Mouse (Mus musculus) ES-E14 (cell line): ENCODE data around the gene Eif3a.

Source experiments
- CHD2 ChIP-seq: IDR thresholded peaks from 2 replicates; pipeline ENCODE4 v1.6.1; 2014; ENCODE audit warnings: mild to moderate bottlenecking, low read depth, low read length, inconsistent platforms
- HCFC1 ChIP-seq: IDR thresholded peaks from 2 replicates; pipeline ENCODE4 v1.6.1; 2012; ENCODE audit warnings: low read length, inconsistent platforms, borderline replicate concordance; ENCODE audit not compliant: insufficient read depth
- ZC3H11A ChIP-seq: IDR thresholded peaks from 2 replicates; pipeline ENCODE4 v1.6.1; 2012; ENCODE audit warnings: low read depth, mild to moderate bottlenecking, inconsistent platforms, low read length, borderline replicate concordance

DNA sequence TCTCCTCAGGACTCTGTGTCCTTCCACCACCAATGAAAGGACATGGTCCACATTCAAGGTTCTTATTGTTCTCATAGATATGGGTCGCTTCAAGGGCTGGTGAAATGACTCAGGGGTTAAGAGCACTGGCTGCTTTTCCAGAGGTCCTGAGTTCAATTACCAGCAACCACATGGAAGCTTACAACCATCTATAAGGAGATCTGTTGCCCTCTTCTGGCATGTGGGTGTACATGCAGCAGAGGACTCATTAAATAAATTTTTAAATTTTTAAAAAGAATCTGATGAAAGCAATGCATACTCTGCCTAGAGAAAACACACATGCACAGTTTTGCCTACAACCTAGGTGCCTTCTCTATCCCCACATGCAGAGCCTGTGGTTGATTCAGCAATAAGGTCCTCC is 49.9 kb downstream of the Eif3a start:
- no peak for TF ChIP-seq CHD2
- no peak for TF ChIP-seq ZC3H11A
- TF ChIP-seq HCFC1, result no peak
